Mouse (Mus musculus): ENCODE data around the gene Cacna1f. TPM values are rescaled to one million over a fixed set of nuclear protein-coding genes. Genes with fewer than 3 reads are reported as not detected.

Cacna1f gene
- 0.22 and 0.49 TPM in 2 replicates for polyA plus RNA-seq (2015; fragmentation: Nextera tagmentation; extraction: Ambion mirVana)

DNA sequence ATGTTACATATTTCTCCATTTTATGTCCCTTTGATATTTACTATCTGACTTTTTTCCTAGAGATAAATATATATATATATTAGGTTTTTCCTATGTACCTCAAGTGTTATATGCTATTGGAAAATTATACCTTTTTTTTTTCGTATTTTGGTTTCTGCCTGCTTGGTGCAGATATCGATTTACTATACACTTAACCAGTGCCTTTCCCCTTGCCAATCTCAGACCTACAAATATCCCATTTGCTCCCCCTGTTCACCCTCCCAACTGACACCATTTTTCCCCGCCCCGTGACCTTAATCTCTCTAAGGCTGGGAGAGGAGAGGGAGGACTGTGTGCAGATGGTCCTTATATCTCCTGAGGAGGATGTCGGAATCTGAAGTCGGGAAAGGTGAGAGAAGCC, at the start of gene Cacna1f:
TSS of gene Cacna1f (plus strand) at position 301 of the 400 bp plus-strand sequence.
- Histone ChIP-seq H3K4me3 (ENCODE audit: low read depth, low read length) (no peak within 1 kb of the TSS), H3K4me2 (ENCODE audit: low read length) (no peak within 1 kb of the TSS), H3K4me1 (ENCODE audit: control insufficient read depth, insufficient read depth, low read length) (peaks cover 8% of the 10 kb centered on the region; the same call in 1 of the 2 replicates), H3K27me3 (ENCODE audit: control insufficient read depth, insufficient read depth, low read depth, low read length) (no peaks in the 10 kb centered on the region), H3K27ac (ENCODE audit: low read length) (no peak within 1 kb of the TSS), H3K9ac (ENCODE audit: low read depth, low read length) (no peak within 1 kb of the TSS), H3K9me3 (replicated peaks; ENCODE audit: control insufficient read depth, low read length, poor library complexity, severe bottlenecking) (no peaks in the 10 kb centered on the region), H3K36me3 (ENCODE audit: control insufficient read depth, insufficient read depth, low read length) (no peaks in the 10 kb centered on the region)
- ATAC-seq: no peak
- 83% methylated on average over 6 of the region's 6 CpGs for WGBS

DNA sequence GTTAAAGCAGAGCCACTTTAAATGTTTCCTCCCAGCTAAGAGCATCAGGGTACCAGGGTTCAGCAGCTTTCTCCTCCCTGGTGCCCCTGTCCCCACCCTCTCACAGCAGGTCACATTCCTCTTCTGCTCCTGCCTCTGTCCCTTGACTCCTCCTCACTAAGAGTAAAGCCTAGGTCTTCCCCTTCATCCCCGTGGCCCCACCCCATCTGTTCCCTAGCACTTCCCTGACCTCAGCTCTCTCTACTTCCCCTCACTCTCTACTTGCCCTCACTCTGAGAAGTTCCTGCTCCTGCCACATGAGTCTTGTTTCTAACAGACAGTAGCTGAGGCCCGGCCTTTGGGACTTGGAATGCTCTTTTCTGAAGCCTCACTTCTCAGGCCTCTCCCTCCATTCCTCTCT, 43.8 kb upstream of the Cacna1f start:
- no peaks in the 10 kb centered on the region; the same call in 1 of the 2 replicates for H3K36me3 ChIP-seq (ENCODE audit: control insufficient read depth, insufficient read depth, low read length)
- 34% methylated on average over 2 of the region's 2 CpGs for WGBS
- H3K9ac ChIP-seq (ENCODE audit: low read depth, low read length): no peak overlapping the region
- H3K9me3 ChIP-seq (replicated peaks; ENCODE audit: control insufficient read depth, low read length, poor library complexity, severe bottlenecking): no peaks in the 10 kb centered on the region
- H3K4me3 ChIP-seq (ENCODE audit: low read depth, low read length): no peak overlapping the region
- no peaks in the 10 kb centered on the region for H3K27me3 ChIP-seq (ENCODE audit: control insufficient read depth, insufficient read depth, low read depth, low read length)
- no peak overlapping the region for H3K4me2 ChIP-seq (ENCODE audit: low read length)
- H3K4me1 ChIP-seq (ENCODE audit: control insufficient read depth, insufficient read depth, low read length): no peaks in the 10 kb centered on the region
- H3K27ac ChIP-seq (ENCODE audit: low read length): no peak overlapping the region
- no peak for ATAC-seq

DNA sequence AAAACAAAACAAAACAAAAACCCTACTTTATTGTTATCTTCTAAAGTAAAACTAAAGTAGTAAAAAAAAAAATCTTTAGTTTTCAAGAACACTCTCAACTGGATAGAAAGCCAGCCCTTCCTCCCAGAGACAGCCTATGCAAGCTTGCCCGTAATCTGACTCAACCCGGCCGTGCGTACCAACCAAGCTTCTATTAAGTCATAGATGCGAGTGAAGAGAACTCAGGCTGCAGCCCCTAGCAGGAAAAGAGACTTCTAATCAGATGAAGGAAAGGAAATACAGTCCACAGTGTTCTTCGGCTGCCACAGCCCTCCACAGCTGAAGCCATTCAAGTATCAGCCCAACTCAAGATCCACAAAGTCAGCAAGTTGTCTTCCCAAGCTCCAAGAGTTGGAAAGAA, 40.5 kb upstream of the Cacna1f start:
- H3K27ac ChIP-seq (ENCODE audit: low read length): no peak overlapping the region
- WGBS: 91% methylated on average over 6 of the region's 6 CpGs
- no peaks in the 10 kb centered on the region for H3K9me3 ChIP-seq (replicated peaks; ENCODE audit: control insufficient read depth, low read length, poor library complexity, severe bottlenecking)
- no peak overlapping the region for H3K4me2 ChIP-seq (ENCODE audit: low read length)
- peaks cover 7% of the 10 kb centered on the region for H3K4me1 ChIP-seq (ENCODE audit: control insufficient read depth, insufficient read depth, low read length)
- H3K4me3 ChIP-seq (ENCODE audit: low read depth, low read length): no peak overlapping the region
- no peak for ATAC-seq
- no peaks in the 10 kb centered on the region for H3K36me3 ChIP-seq (ENCODE audit: control insufficient read depth, insufficient read depth, low read length)
- H3K9ac ChIP-seq (ENCODE audit: low read depth, low read length): no peak overlapping the region
- no peaks in the 10 kb centered on the region for H3K27me3 ChIP-seq (ENCODE audit: control insufficient read depth, insufficient read depth, low read depth, low read length)

DNA sequence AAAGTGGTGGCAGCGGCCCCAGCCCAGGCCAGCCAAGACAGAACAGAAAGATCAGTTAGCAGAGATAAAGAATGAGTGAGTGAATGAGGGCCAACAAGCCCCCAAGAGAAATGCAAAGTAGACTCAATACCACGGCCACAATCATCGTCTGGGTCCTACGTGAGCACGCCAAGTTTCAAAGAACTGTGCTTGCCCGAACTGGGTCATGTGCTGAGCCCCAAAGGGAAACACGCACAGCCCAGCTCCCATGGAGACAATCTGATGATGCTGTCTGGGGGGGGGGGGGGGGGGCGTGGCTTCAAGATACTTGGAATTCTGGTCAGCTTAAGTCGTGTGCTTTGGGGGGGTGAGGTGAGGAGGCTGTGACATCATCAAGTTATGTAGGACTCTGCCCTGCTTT, 39.4 kb upstream of the Cacna1f start:
- WGBS: 79% methylated on average over 7 of the region's 9 CpGs
- Histone ChIP-seq H3K4me1 (ENCODE audit: control insufficient read depth, insufficient read depth, low read length) (peaks cover 15% of the 10 kb centered on the region), H3K36me3 (ENCODE audit: control insufficient read depth, insufficient read depth, low read length) (no peaks in the 10 kb centered on the region), H3K4me2 (ENCODE audit: low read length) (no peak overlapping the region), H3K4me3 (ENCODE audit: low read depth, low read length) (no peak overlapping the region), H3K27me3 (ENCODE audit: control insufficient read depth, insufficient read depth, low read depth, low read length) (no peaks in the 10 kb centered on the region), H3K9ac (ENCODE audit: low read depth, low read length) (no peak overlapping the region), H3K27ac (ENCODE audit: low read length) (no peak overlapping the region), H3K9me3 (replicated peaks; ENCODE audit: control insufficient read depth, low read length, poor library complexity, severe bottlenecking) (no peaks in the 10 kb centered on the region)
- ATAC-seq: no peak

DNA sequence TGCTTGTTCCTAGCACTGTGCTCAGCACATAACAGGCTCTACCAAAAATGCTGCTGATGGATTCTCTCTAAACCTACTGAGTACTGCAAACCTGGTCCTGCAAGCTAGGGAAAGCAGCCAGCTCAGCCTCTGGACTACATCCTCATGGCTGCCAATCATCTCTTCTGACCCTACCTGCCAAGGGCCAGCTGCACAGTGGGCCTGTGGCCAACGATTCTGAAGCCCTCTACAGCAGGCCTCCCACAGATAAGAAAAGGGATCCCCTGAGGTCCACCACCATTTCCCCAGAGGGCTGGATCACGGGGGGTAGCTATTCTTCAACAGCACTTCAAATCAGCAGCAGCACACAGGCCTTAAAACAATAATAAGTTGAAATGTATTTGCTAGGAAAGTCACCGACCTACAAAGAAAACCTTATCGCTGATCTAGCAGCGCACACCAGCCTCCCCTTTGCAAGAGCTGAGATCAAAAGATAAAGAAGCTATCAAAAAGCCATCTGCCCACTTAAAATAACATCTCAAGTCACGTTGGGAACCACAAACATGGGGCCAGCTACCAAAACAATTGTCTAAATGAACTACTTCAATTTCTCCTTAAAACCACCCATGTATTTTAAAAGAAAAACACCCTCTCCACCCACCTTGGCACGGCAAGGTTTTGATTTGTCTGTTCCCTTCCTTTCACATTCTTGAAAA, 36.3 kb upstream of the Cacna1f start:
- peaks cover 28% of the 10 kb centered on the region for H3K4me1 ChIP-seq (ENCODE audit: control insufficient read depth, insufficient read depth, low read length)
- H3K4me2 ChIP-seq (ENCODE audit: low read length): no peak overlapping the region
- ATAC-seq: no peak
- H3K4me3 ChIP-seq (ENCODE audit: low read depth, low read length): no peak overlapping the region
- no peak overlapping the region for H3K9ac ChIP-seq (ENCODE audit: low read depth, low read length)
- no peak overlapping the region for H3K27ac ChIP-seq (ENCODE audit: low read length)
- no peaks in the 10 kb centered on the region for H3K27me3 ChIP-seq (ENCODE audit: control insufficient read depth, insufficient read depth, low read depth, low read length)
- no peaks in the 10 kb centered on the region for H3K36me3 ChIP-seq (ENCODE audit: control insufficient read depth, insufficient read depth, low read length)
- no peaks in the 10 kb centered on the region for H3K9me3 ChIP-seq (replicated peaks; ENCODE audit: control insufficient read depth, low read length, poor library complexity, severe bottlenecking)
- 57% methylated on average over 7 of the region's 7 CpGs for WGBS

DNA sequence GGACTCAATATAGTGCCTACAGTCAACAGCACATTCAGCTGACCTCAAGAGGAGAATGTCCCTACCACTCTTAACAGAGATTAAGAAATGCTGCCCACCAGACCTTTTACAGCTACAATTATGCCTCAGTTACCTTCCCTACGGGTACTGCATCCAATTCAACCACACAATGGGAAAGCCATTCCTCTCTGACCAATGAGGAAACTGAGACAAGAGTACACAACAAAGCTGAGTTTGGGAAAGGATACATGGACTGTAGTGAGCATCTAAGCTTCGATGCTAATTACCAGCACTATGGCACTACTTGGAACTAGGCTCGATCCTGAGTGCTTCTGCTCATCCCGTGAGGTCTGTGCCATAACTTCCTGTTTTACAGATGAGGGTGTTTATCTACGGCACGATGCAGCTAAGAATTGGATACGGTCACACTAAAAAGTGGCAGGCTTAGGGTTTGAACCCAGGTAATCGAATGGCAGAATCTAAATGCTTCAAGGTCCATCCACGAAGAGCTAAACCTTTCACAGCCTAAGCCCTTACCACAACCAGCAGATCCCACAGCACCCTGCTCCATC, 35.2 kb upstream of the Cacna1f start:
- H3K27ac ChIP-seq (ENCODE audit: low read length): no peak overlapping the region
- no peak overlapping the region for H3K4me2 ChIP-seq (ENCODE audit: low read length)
- ATAC-seq: no peak
- WGBS: 95% methylated on average over 9 of the region's 9 CpGs
- H3K9me3 ChIP-seq (replicated peaks; ENCODE audit: control insufficient read depth, low read length, poor library complexity, severe bottlenecking): no peaks in the 10 kb centered on the region
- H3K27me3 ChIP-seq (ENCODE audit: control insufficient read depth, insufficient read depth, low read depth, low read length): no peaks in the 10 kb centered on the region
- no peaks in the 10 kb centered on the region for H3K36me3 ChIP-seq (ENCODE audit: control insufficient read depth, insufficient read depth, low read length)
- no peak overlapping the region for H3K4me3 ChIP-seq (ENCODE audit: low read depth, low read length)
- H3K9ac ChIP-seq (ENCODE audit: low read depth, low read length): no peak overlapping the region
- H3K4me1 ChIP-seq (ENCODE audit: control insufficient read depth, insufficient read depth, low read length): peaks cover 28% of the 10 kb centered on the region

DNA sequence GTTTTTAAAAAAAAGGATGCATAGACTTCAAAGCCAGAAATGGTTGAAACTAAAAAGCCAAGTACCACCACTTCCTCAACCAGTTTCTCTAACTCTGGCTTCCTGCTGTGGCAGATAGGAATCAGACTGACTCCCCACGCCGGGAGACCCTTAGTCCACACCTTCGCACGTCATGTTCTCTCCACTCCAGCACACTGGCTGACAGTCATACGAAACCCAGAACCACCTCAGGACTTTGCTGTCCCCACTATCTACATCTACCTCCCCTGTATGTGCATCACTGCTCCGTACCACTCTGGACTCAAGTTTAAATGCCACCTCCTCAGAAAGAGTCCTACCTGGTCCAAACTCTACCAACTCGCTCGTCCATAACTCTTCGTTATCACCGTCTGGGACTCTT, 34.4 kb upstream of the Cacna1f start:
- H3K4me2 ChIP-seq (ENCODE audit: low read length): peak overlapping the region; percentile 58; the same call in 1 of the 2 replicates
- no peak overlapping the region for H3K4me3 ChIP-seq (ENCODE audit: low read depth, low read length)
- ATAC-seq: no peak
- peaks cover 28% of the 10 kb centered on the region for H3K4me1 ChIP-seq (ENCODE audit: control insufficient read depth, insufficient read depth, low read length)
- no peaks in the 10 kb centered on the region for H3K36me3 ChIP-seq (ENCODE audit: control insufficient read depth, insufficient read depth, low read length)
- no peaks in the 10 kb centered on the region for H3K9me3 ChIP-seq (replicated peaks; ENCODE audit: control insufficient read depth, low read length, poor library complexity, severe bottlenecking)
- WGBS: 90% methylated on average over 10 of the region's 10 CpGs
- H3K27ac ChIP-seq (ENCODE audit: low read length): no peak overlapping the region
- no peak overlapping the region for H3K9ac ChIP-seq (ENCODE audit: low read depth, low read length)
- no peaks in the 10 kb centered on the region for H3K27me3 ChIP-seq (ENCODE audit: control insufficient read depth, insufficient read depth, low read depth, low read length)

DNA sequence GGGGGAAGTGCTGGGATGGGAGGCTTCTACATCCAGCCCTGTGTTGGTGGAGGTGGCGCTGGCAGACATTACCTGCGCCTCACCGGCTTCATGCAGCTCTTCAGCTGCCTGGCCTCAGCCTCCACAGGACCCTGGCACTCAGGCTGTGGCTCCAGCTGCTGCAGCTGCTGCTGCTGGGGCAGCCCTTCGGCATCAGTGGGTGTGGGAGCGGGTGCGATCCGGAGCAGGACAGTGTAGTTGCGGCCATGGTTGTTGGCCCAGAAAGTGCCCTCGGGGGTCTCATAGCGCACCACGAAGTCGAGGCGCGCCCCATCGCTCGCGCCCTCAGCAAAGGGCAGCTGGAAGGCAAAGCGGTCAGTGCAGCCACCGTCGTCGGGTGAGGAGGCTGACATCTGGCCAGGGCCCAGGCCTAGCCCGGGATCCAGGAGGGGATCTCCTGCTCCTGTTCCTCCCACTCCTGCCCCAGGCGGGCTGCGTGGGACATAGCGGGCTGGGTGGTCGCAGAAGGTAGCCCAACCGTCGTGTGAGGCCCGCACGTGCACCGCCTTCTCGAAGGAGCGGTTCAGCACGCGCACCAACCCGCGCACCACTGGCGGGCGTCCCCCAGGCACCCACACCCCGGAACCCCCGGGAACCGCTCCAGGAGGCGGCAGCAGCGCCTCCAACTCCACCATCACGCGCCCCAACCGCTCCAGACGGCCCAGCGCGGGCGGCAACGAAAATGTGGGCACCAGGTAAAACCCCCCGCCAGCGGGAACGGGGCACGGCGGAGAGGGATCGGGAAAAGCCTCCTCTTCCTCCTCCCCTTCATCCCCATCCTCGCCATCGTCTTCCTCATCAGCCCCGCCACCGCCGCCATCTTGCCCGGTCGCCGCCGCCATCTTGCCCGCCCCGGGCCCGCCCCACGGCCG, 33.5 kb upstream of the Cacna1f start, which contains the start of gene Foxp3:
TSS of gene Foxp3 (plus strand) at position 469 of the 911 bp plus-strand sequence.
- peak within 1 kb of the TSS; percentile 92 for H3K27ac ChIP-seq (ENCODE audit: low read length)
- H3K27me3 ChIP-seq (ENCODE audit: control insufficient read depth, insufficient read depth, low read depth, low read length): no peaks in the 10 kb centered on the region
- peak; percentile 4 for ATAC-seq
- H3K9ac ChIP-seq (ENCODE audit: low read depth, low read length): peak within 1 kb of the TSS; percentile 72
- H3K36me3 ChIP-seq (ENCODE audit: control insufficient read depth, insufficient read depth, low read length): no peaks in the 10 kb centered on the region
- H3K9me3 ChIP-seq (replicated peaks; ENCODE audit: control insufficient read depth, low read length, poor library complexity, severe bottlenecking): no peaks in the 10 kb centered on the region
- peaks cover 28% of the 10 kb centered on the region for H3K4me1 ChIP-seq (ENCODE audit: control insufficient read depth, insufficient read depth, low read length)
- 34% methylated on average over 49 of the region's 72 CpGs for WGBS
- H3K4me2 ChIP-seq (ENCODE audit: low read length): peak within 1 kb of the TSS; percentile 58
- H3K4me3 ChIP-seq (ENCODE audit: low read depth, low read length): peak within 1 kb of the TSS; percentile 52

Measured in midbrain, embryonic 16.5 days (tissue).